Mouse (Mus musculus) E14TG2a.4 (cell line): ENCODE measurements at regions not wholly inside any gene's neighbourhood (a gene's known extent, or its start where the extent isn't known, plus 50 kb on each side); places are given as distances from the start of the nearest gene placed in this dataset.

Experiments used
- H3K27me3 ChIP-seq: 2 replicates; pipeline ENCODE4 v1.6.1; 2014; ENCODE audit warnings: low read length, control low read depth; ENCODE audit not compliant: insufficient read depth
- H3K36me3 ChIP-seq: 2 replicates; pipeline ENCODE4 v1.6.1; 2014; ENCODE audit warnings: low read length, control low read depth; ENCODE audit not compliant: insufficient read depth
- H3K4me1 ChIP-seq: replicated peaks from 2 replicates; pipeline ENCODE4 v1.6.1; 2014; ENCODE audit warnings: low read depth, low read length, control low read depth
- H3K4me3 ChIP-seq: replicated peaks from 2 replicates; pipeline ENCODE4 v1.5.1; 2014; ENCODE audit warnings: mild to moderate bottlenecking, low read length
- H3K9me3 ChIP-seq: 2 replicates; pipeline ENCODE4 v1.6.1; 2014; ENCODE audit warnings: low read length, control low read depth
- CTCF ChIP-seq: conservative IDR thresholded peaks from 2 replicates; pipeline ENCODE4 v1.5.1; 2014; ENCODE audit warnings: low read length
- NANOG ChIP-seq: IDR thresholded peaks from 2 replicates; pipeline ENCODE4 v1.6.1; 2014; ENCODE audit warnings: borderline replicate concordance, low read length, mixed read lengths
- POU5F1 ChIP-seq: IDR thresholded peaks from 2 replicates; pipeline ENCODE4 v1.6.1; 2014; ENCODE audit warnings: low read length, borderline replicate concordance

GRCm38 (mm10) chr2:99236968-99237367 lies 569.9 kb upstream of the Gm10800 start:
- no peak for TF ChIP-seq POU5F1
- TF ChIP-seq NANOG: no peak
- TF ChIP-seq CTCF: peak; percentile 62
- H3K4me1 ChIP-seq: no peaks in the 10 kb centered on the region
- no peaks in the 10 kb centered on the region for H3K9me3 ChIP-seq
- no peaks in the 10 kb centered on the region for H3K27me3 ChIP-seq
- H3K36me3 ChIP-seq: no peaks in the 10 kb centered on the region
- H3K4me3 ChIP-seq: no peak overlapping the region
